Mouse (Mus musculus) urinary bladder, adult 2 months (tissue): ENCODE results near the gene Lrrc3b. TPM values are rescaled to one million over a fixed set of nuclear protein-coding genes. Genes with fewer than 3 reads are reported as not detected.

Source experiments
- DNase-seq: peaks from one replicate; pipeline ENCODE4 v3.0.0; 2022; ENCODE audit warnings: low spot score
- polyA plus RNA-seq: library from polyadenylated mRNA; depleted of rRNA; stranded (reverse); fragments of >200 nt; gene quantifications from 2 replicates; pipeline ENCODE4 v1.2.3, GENCODE M21; 2012; rRNA removed

Gene Lrrc3b
- 1.5 and 1.7 TPM in 2 replicates for polyA plus RNA-seq

GRCm38 (mm10) chr14:15438485-15439157, at the start of gene Lrrc3b:
TSS of gene Lrrc3b (minus strand) at chr14:15438987.
- DNase-seq, result no peak

- no peak for DNase-seq
These were observed 38.9 kb upstream of the Lrrc3b start for GRCm38 (mm10) chr14:15477668-15478067.

- DNase-seq, result no peak
These were observed 697 bp downstream of the Lrrc3b start for GRCm38 (mm10) chr14:15438096-15438484.

- no peak for DNase-seq
These were observed 1.3 kb downstream of the Lrrc3b start for GRCm38 (mm10) chr14:15437501-15437941.

- no peak for DNase-seq
These were observed 1.7 kb downstream of the Lrrc3b start for GRCm38 (mm10) chr14:15437046-15437445.

- no peak for DNase-seq
These were observed 2.2 kb downstream of the Lrrc3b start for GRCm38 (mm10) chr14:15436586-15436985.

- no peak for DNase-seq
These were observed 6.4 kb downstream of the Lrrc3b start for GRCm38 (mm10) chr14:15432396-15432795.

GRCm38 (mm10) chr14:15421624-15422023, 17.2 kb downstream of the Lrrc3b start:
- no peak for DNase-seq

GRCm38 (mm10) chr14:15410686-15411534, 27.9 kb downstream of the Lrrc3b start:
- no peak for DNase-seq

- no peak for DNase-seq
These were observed 53.3 kb downstream of the Lrrc3b start for GRCm38 (mm10) chr14:15385536-15385935.

- DNase-seq, result no peak
These were observed 53.8 kb downstream of the Lrrc3b start for GRCm38 (mm10) chr14:15384972-15385371.

- DNase-seq, result no peak
These were observed 54.3 kb downstream of the Lrrc3b start for GRCm38 (mm10) chr14:15384532-15384931.

GRCm38 (mm10) chr14:15383133-15383532, 55.7 kb downstream of the Lrrc3b start:
- DNase-seq, result no peak

- no peak for DNase-seq
These were observed 61.4 kb downstream of the Lrrc3b start for GRCm38 (mm10) chr14:15377368-15377767.

- DNase-seq, result no peak
These were observed 62.0 kb downstream of the Lrrc3b start for GRCm38 (mm10) chr14:15376786-15377185.

- DNase-seq, result no peak
These were observed 64.5 kb downstream of the Lrrc3b start for GRCm38 (mm10) chr14:15374271-15374670.

- no peak for DNase-seq
These were observed 65.8 kb downstream of the Lrrc3b start for GRCm38 (mm10) chr14:15372985-15373384.

- no peak for DNase-seq
These were observed 73.7 kb downstream of the Lrrc3b start for GRCm38 (mm10) chr14:15365045-15365444.

GRCm38 (mm10) chr14:15359893-15360292, 78.9 kb downstream of the Lrrc3b start:
- DNase-seq, result no peak

GRCm38 (mm10) chr14:15359134-15359533, 79.7 kb downstream of the Lrrc3b start:
- no peak for DNase-seq

GRCm38 (mm10) chr14:15355512-15355911, 83.3 kb downstream of the Lrrc3b start:
- DNase-seq, result peak; percentile 36

- no peak for DNase-seq
These were observed 84.5 kb downstream of the Lrrc3b start for GRCm38 (mm10) chr14:15354299-15354698.

GRCm38 (mm10) chr14:15333130-15333529, 105.7 kb downstream of the Lrrc3b start:
- no peak for DNase-seq
